Mouse (Mus musculus) thymus, adult 2 months (tissue): Measurements from ENCODE around the gene Clic6.

Experiments
- CTCF ChIP-seq: fragments of 200-500 bp; IDR thresholded peaks from 2 replicates; pipeline ENCODE4 v1.5.1; 2012; ENCODE audit warnings: mild to moderate bottlenecking, control low read depth, low read length, moderate library complexity, borderline replicate concordance; ENCODE audit not compliant: control insufficient read depth, poor library complexity, insufficient read depth; ENCODE audit errors: extremely low read depth
- POLR2A ChIP-seq: fragments of 200-500 bp; IDR thresholded peaks from 2 replicates; pipeline ENCODE4 v1.6.1; 2012; ENCODE audit warnings: mild to moderate bottlenecking, low read length, control low read depth, moderate library complexity; ENCODE audit not compliant: control insufficient read depth, poor library complexity, insufficient read depth; ENCODE audit errors: extremely low read depth

DNA sequence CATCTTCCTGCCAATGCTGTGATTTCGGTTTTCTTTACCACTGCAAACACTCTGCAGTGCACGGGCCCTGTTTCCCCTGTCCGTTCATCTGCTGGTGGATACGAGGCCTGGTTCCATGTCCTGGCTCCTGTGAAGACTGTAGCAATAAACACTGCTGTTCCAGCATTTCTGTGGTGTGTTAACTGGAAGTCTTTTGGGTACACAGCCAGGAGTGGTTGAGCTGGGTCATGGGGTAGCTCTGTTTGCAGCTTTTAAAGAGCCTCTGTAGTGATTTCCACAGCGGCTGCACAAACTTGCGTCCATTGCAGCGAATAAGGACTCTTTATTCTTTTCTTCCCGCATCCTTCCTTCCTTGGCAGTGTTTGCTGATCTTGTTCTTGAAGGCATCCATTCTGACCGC is 91.8 kb downstream of the Clic6 start:
- TF ChIP-seq CTCF: no peak
- no peak for TF ChIP-seq POLR2A
